Mouse (Mus musculus): ENCODE measurements around the gene Flnb.

Gene Flnb

DNA sequence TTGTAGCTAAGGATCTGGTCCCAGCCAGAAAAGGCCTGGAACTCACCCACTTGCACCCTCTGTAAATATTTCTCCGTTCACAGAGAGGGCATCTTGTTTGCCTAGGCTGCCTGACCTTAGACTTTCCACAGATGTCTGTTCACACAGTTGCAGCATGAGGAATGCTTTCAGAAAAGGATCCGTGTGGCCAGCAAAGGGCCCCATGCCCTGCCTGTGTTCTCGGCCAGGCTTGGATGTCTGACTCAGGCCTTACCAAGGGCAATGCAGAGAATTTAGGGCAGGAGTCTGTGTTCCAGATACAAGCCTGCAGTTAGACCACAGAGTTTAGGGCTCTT lies 126.0 kb downstream of the Flnb start:
- DNase-seq (ENCODE audit: low read depth, low spot score): no peak

DNA sequence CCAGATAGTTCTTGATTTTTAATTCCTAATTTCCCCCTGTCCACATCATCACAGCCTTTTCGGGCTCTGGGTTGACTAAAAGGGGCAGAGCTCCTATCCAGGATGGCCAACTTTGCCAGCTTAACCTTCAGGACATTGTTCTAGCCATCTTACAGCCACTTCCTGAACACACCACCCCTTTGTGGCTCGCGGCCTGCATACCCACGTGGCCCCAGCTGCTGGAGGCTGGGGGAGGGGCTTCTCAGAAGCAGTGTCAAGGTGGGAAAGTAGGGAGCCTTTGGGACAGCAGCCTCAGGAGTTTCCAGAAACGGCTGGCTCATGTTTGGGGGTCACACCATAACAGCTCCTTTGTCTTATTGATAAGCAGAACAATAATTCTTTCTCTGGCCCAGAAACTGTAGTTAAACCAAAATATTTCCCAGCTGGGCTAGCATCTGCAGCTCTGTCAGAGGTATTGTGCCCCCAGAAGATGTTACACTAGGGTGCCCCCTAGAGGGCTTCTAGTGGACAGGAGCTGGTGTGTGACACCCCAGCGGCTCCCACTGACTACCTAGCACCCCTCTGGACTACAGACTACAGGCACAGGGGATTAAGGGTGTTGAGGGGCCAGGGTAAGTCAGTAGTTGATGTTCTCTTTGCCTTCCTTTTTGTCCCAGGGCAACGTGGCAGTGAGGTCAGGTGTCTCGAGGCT lies 126.7 kb downstream of the Flnb start:
- peak; percentile 34 for DNase-seq (ENCODE audit: low read depth, low spot score)

DNA sequence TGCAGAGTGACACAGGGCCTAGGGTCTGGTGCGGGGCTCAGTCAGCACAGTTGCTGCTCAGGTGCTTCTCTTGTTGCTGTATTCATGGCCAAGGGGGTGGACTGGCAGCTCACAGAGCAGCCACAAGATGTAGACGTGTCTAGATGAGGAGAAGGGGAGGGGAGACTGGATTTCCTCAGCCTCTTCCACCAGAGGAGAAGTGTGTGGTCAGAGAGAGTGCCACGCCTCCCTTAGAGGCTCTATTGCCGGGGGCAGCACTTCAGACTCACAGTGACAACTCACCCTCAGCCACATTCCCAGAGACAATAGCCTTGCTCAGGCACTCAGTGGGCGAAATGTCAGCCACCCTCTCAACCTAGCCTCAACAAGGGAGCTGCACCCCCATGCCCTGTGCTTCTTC lies 127.5 kb downstream of the Flnb start:
- DNase-seq (ENCODE audit: low read depth, low spot score): no peak

- DNase-seq (ENCODE audit: low read depth, low spot score): no peak
These were observed 133.5 kb downstream of the Flnb start for GRCm38 (mm10) chr14:7951234-7951633.

- DNase-seq (ENCODE audit: low read depth, low spot score): peak; percentile 65
These were observed 135.0 kb downstream of the Flnb start for GRCm38 (mm10) chr14:7952610-7953254.

- DNase-seq (ENCODE audit: low read depth, low spot score): peak; percentile 87
These were observed 136.3 kb downstream of the Flnb start for GRCm38 (mm10) chr14:7954071-7954471.

DNA sequence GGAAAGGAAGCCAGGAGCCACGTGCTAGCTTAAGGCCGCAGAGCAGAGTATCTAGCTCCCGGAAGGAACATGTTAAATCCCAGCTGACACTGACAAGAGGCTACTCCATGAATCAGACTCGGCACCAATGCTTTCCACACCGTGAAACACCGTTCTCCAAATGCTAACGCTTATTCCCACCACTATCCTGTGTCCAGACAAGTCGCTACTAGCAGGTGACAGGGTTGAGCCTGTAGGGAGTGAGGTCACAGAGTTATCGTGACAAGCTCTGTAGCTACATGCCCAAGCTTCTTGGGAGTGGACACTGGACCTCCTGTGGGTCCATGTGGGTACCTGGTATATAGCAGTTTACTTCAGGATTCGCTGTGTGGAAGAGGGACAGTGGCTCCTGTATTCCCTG lies 138.7 kb downstream of the Flnb start:
- no peak for DNase-seq (ENCODE audit: low read depth, low spot score)

DNA sequence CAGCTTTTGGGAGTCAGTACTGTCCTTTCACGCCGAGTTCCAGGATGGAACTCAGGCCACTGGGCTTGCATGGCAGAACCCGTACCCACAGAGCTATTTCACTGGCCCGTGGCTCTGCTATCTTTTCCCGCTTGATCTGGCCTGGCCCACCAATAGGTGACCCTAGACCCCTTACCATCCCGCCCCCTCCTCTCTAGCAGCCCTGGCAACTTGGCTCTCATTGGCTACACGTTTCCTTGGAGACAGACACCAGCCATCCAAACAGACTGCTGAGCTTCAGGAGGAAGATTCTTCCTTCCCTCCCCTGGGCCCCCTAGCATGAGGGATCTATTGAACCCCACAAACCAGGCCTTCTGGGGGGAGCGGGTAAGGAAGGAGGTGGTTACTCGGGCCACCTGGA lies 139.3 kb downstream of the Flnb start, which contains the start of gene Gm45521:
Gm45521 (plus strand) TSS at position 240 of the 400 bp plus-strand sequence.
- peak; percentile 44 for DNase-seq (ENCODE audit: low read depth, low spot score)

DNA sequence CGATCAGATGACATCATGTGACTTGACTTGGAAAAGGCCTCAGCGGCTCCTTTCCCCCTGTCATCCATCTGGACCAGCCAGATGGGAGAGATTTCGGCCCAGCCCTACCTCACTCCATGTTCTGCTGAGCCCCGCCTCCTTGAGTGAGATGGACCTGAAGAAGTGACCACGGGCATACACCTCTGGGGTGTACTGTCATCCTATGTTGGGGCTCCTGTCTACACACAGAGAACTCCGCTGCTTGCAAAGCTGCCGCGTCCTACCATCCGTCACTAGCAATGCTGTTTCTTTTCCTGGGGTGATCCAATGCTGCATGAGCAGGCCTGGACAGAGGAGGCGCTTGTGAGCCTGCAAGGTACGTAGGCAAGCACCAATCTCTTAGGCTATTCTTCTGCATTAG lies 142.9 kb downstream of the Flnb start:
- DNase-seq (ENCODE audit: low read depth, low spot score): peak; percentile 72

- no peak for DNase-seq (ENCODE audit: low read depth, low spot score)
These were observed 144.0 kb downstream of the Flnb start for GRCm38 (mm10) chr14:7961714-7962113.

- DNase-seq (ENCODE audit: low read depth, low spot score): no peak
These were observed 144.9 kb downstream of the Flnb start for GRCm38 (mm10) chr14:7962626-7963025.

DNA sequence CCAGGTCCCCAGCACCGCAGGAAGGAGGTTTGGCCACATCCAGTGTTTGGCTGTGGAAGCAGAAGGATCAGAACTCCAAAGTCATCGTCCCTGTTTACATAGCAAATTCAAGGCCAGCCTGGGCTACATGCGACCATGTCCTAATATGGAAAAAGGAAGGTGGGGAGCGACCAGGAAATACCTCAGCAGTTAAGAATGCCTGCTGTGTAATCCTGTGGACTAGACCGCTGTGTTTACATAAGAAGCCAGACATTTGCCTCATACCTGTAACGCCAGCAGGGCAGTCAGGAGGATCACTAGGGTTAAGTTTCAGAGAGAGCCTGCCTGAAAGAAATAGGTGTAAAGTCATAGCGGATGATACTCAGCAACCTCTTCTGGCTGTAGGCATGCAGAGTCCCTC lies 145.4 kb downstream of the Flnb start:
- DNase-seq (ENCODE audit: low read depth, low spot score): peak; percentile 35

- DNase-seq (ENCODE audit: low read depth, low spot score): peak; percentile 74
These were observed 146.6 kb downstream of the Flnb start for GRCm38 (mm10) chr14:7964219-7964889.

- DNase-seq (ENCODE audit: low read depth, low spot score): no peak
These were observed 154.2 kb downstream of the Flnb start for GRCm38 (mm10) chr14:7971889-7972493.

DNA sequence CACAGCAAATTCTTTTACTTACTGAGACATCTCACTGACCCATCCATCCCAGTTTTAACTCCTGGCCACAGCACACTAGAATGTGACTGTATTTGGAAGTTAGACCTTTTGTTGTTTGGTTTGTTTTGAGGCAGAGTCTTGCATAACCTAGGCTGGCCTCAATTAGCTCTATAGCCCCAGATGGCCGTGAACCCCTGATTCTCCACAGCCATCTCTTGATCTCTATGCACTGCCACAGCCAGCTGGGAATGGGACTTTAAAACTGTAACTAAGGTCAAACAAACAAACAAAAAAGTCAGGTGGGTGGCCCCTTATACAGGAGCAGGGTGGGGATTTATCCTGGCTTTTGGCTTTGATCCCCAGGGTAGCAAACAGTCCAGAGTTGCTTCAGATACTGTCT lies 156.9 kb downstream of the Flnb start:
- no peak for DNase-seq (ENCODE audit: low read depth, low spot score)

- DNase-seq (ENCODE audit: low read depth, low spot score): no peak
These were observed 157.4 kb downstream of the Flnb start for GRCm38 (mm10) chr14:7975177-7975576.

DNA sequence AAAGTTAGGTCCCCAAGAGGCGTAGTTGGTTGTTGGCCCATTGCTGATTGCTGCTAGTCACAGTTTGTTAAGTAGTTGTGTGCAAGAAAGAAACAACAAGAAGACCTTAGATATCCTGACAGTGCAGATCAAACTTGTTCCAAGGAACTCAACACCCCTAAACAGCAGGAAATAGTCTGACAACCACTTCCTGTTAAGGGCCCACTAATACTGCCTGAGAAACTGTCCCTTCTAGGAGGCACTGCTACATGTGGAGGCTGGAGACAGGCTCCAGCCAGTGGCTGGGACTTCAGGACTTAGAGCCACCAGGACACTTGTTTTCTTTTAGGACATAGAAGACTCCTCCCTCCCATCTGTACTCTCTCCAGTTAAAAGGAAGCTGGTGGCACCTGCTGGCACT lies 159.7 kb downstream of the Flnb start:
- no peak for DNase-seq (ENCODE audit: low read depth, low spot score)

GRCm38 (mm10) chr14:7978183-7978582 lies 160.4 kb downstream of the Flnb start:
- no peak for DNase-seq (ENCODE audit: low read depth, low spot score)

GRCm38 (mm10) chr14:7981226-7981625 lies 163.5 kb downstream of the Flnb start:
- no peak for DNase-seq (ENCODE audit: low read depth, low spot score)

GRCm38 (mm10) chr14:7986913-7987312 lies 169.2 kb downstream of the Flnb start:
- DNase-seq (ENCODE audit: low read depth, low spot score): no peak

DNA sequence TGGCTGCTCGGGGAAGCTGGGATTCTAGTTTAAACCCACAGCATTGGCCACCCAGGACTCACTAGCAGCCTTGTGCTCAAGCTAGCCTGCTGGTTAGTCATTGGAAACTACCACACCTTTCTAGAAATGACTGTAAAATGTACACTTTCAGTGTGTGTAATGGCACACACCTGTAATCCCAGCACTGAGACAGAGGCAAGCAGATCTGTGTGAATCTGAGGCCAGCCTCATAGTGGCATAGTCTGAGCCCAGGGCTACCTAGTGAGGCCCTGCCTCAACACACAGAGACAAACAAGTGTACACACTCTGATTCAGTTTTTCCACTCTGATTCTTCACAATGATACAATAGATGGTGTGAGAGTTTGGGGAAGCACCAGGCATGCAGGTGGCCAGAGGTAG lies 171.6 kb downstream of the Flnb start:
- DNase-seq (ENCODE audit: low read depth, low spot score): no peak

DNA sequence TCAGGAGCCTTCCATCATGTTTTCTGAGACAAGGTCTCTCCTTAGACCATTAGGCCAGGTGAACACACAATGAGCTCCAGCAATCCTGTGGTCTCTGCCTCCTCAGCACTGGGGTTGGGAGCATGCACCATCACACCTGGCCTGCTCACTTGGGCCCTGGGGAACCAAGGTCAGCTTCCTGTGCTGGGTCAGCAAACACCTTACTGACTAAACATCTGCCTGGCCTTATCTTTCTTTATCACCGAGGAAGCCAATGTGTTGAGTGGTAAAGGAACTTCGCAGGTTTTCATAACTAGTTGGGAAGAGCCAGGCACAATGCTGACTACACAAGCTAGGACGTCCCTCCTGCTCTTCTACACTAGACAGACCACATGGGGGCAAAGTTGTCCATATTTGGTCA lies 172.2 kb downstream of the Flnb start:
- no peak for DNase-seq (ENCODE audit: low read depth, low spot score)

Data from ES-CJ7 (cell line).